ENCODE assay signal across 8 mouse cellular contexts in genomic region chr10:45066131-45066930, GRCm38 (mm10). TPM values are rescaled to one million over a fixed set of nuclear protein-coding genes. Genes with fewer than 3 reads are reported as not detected.
A peak's percentile ranks its signal among the peaks of the same experiment; 100 is the strongest.
DNase-seq lines count a peak whose midpoint lies in the region; ATAC-seq lines count a peak whose summit lies in the region.

No protein-coding gene starts in this region.

- H3K9ac ChIP-seq in heart, embryonic 12.5 days = peak overlapping the region; percentile 97

- no peaks in the 10 kb centered on the region for H3K27me3 ChIP-seq in heart, embryonic 12.5 days (replicated peaks)
- H3K27me3 ChIP-seq in hindbrain, embryonic 10.5 days (ENCODE audit: insufficient read depth, poor library complexity, severe bottlenecking) = no peaks in the 10 kb centered on the region

- no peaks in the 10 kb centered on the region; the same call in 1 of the 2 replicates for H3K36me3 ChIP-seq in heart, embryonic 12.5 days
- 0 out of 2 replicates have a peak, but pooled peaks cover under 1% of the 10 kb centered on the region for H3K36me3 ChIP-seq in hindbrain, embryonic 10.5 days

- peaks cover 41% of the 10 kb centered on the region for H3K4me1 ChIP-seq in heart, embryonic 12.5 days (replicated peaks)
- H3K4me1 ChIP-seq in hindbrain, embryonic 10.5 days (replicated peaks) = peaks cover 46% of the 10 kb centered on the region

- WGBS in heart, embryonic 12.5 days = 11% methylated on average over 12 of the region's 12 CpGs
- 16% methylated on average over 12 of the region's 12 CpGs for WGBS in hindbrain, embryonic 10.5 days

- no peak for DNase-seq in heart, postnatal 4 days
- peak; percentile 50 for DNase-seq in c-Kit-positive CD71-positive TER-119-positive erythroid progenitor cells, embryonic 14.5 days (ENCODE audit: low spot score)
- DNase-seq in hindbrain, embryonic 10.5 days (ENCODE audit: low spot score) = no peak
- DNase-seq in thymus, postnatal 25 days = peak; percentile 46
- no peak for DNase-seq in right cerebral cortex, adult 18-20 months

- H3K27ac ChIP-seq in heart, embryonic 12.5 days (ENCODE audit: poor library complexity, severe bottlenecking) = peak overlapping the region; percentile 67
- peak overlapping the region; percentile 97 for H3K27ac ChIP-seq in hindbrain, embryonic 10.5 days

- no peaks in the 10 kb centered on the region for H3K9me3 ChIP-seq in heart, embryonic 12.5 days (replicated peaks)
- peaks cover 4% of the 10 kb centered on the region; the same call in 1 of the 2 replicates for H3K9me3 ChIP-seq in hindbrain, embryonic 10.5 days

- no peak for ATAC-seq in heart, embryonic 12.5 days (ENCODE audit: insufficient number of reproducible peaks, low FRiP score)
- ATAC-seq in CD4-positive, CD25-positive, alpha-beta regulatory T cell, adult 4 months = peak; percentile 30
- peak; percentile 51 for ATAC-seq in megakaryocyte-erythroid progenitor cell, adult 5-6 weeks (replicated peaks; ENCODE audit: low FRiP score, low TSS enrichment, poor library complexity, severe bottlenecking)

- peak overlapping the region; percentile 84 for H3K4me2 ChIP-seq in heart, embryonic 12.5 days

- peak overlapping the region; percentile 99 for H3K4me3 ChIP-seq in heart, embryonic 12.5 days
- peak overlapping the region; percentile 96 for H3K4me3 ChIP-seq in hindbrain, embryonic 10.5 days

RNA-seq across cellular contexts. Expression of gene Prep, which starts 0.7 kb away (rescaled TPM):
- 29.9 and 31.0 TPM in 2 replicates for polyA plus RNA-seq in heart, embryonic 12.5 days (2016; fragmentation: Nextera tagmentation; extraction: Ambion mirVana)
- total RNA-seq in heart, postnatal 4 days (2021) = 10 to 100 TPM; 24.8 to 25.2 TPM
- polyA plus RNA-seq in CD4-positive, CD25-positive, alpha-beta regulatory T cell, adult 4 months (2017; shearing (Covaris generic)) = 1 to 10 TPM; 2.5 to 3.4 TPM
- polyA plus RNA-seq in hindbrain, embryonic 10.5 days (2016; fragmentation: Nextera tagmentation; extraction: Ambion mirVana) = 34.0 and 38.3 TPM in 2 replicates
- total RNA-seq in megakaryocyte-erythroid progenitor cell, adult 5-6 weeks (2014; fragmentation: Nextera tagmentation) = 9.0 and 15.4 TPM in 2 replicates
- 11.8 and 13.6 TPM in 2 replicates for total RNA-seq in megakaryocyte-erythroid progenitor cell, adult 5-6 weeks (2017)

Comparison
In these comparisons a context has a peak if more than half of its experiments do, and no peak if none do; other contexts are left out.
1. DNase-seq: peak in c-Kit-positive CD71-positive TER-119-positive erythroid progenitor cells, embryonic 14.5 days (single experiment) and thymus, postnatal 25 days (single experiment); none in heart, postnatal 4 days (single experiment), hindbrain, embryonic 10.5 days (single experiment) and right cerebral cortex, adult 18-20 months (single experiment).